Mouse (Mus musculus) forebrain, embryonic 16.5 days (tissue): Measurements from ENCODE around the gene Uggt1. TPM values are rescaled to one million over a fixed set of nuclear protein-coding genes. Genes with fewer than 3 reads are reported as not detected.

Experiments used
- ATAC-seq: fragments of 200-750 bp; cut with Nextera tagmentation; 2 replicates; pipeline ENCODE4 v1.8.0; 2017; ENCODE audit warnings: mild to moderate bottlenecking, moderate library complexity
- H3K27ac ChIP-seq: fragments of 300-500 bp; sonication (generic); 2 replicates; pipeline ENCODE4 v1.5.1; 2014; ENCODE audit warnings: low read length, control low read depth
- H3K27me3 ChIP-seq: fragments of 300-500 bp; sonication (generic); replicated peaks from 2 replicates; pipeline ENCODE4 v1.6.1; 2014; ENCODE audit warnings: low read length; ENCODE audit not compliant: control insufficient read depth, insufficient read depth
- H3K36me3 ChIP-seq: fragments of 300-500 bp; sonication (generic); 2 replicates; pipeline ENCODE4 v1.6.1; 2014; ENCODE audit not compliant: control insufficient read depth, insufficient read depth
- H3K4me1 ChIP-seq: fragments of 300-500 bp; sonication (generic); replicated peaks from 2 replicates; pipeline ENCODE4 v1.6.1; 2014; ENCODE audit warnings: low read length; ENCODE audit not compliant: control insufficient read depth, insufficient read depth
- H3K4me2 ChIP-seq: fragments of 300-500 bp; sonication (generic); 2 replicates; pipeline ENCODE4 v1.6.1; 2014; ENCODE audit warnings: mild to moderate bottlenecking, low read length, control low read depth
- H3K4me3 ChIP-seq: fragments of 300-500 bp; sonication (generic); replicated peaks from 2 replicates; pipeline ENCODE4 v1.5.1; 2014; ENCODE audit warnings: mild to moderate bottlenecking, low read length, control low read depth
- H3K9ac ChIP-seq: fragments of 300-500 bp; sonication (generic); replicated peaks from 2 replicates; pipeline ENCODE4 v1.6.1; 2014; ENCODE audit warnings: low read depth, low read length, control low read depth
- H3K9me3 ChIP-seq: fragments of 300-500 bp; sonication (generic); 2 replicates; pipeline ENCODE4 v1.6.1; 2016; ENCODE audit warnings: low read length; ENCODE audit not compliant: control insufficient read depth
- WGBS: fragments of 180-500 bp; shearing (Covaris S2); extraction: QIAGEN DNeasy Blood & Tissue Kit; methylation state at CpG from one replicate; pipeline ENCODE4 v1.1.7; 2014; 5-methylcytosine and 5-hydroxymethylcytosine counted together
- polyA plus RNA-seq: library from polyadenylated mRNA; unstranded; fragments of >200 nt; fragmentation: Nextera tagmentation; extraction: Ambion mirVana; gene quantifications from 2 replicates; pipeline ENCODE4 v1.2.1, GENCODE M21; 2015

The Uggt1 gene
- polyA plus RNA-seq, 1 experiment from 2014 or later, result 50.8 TPM

DNA sequence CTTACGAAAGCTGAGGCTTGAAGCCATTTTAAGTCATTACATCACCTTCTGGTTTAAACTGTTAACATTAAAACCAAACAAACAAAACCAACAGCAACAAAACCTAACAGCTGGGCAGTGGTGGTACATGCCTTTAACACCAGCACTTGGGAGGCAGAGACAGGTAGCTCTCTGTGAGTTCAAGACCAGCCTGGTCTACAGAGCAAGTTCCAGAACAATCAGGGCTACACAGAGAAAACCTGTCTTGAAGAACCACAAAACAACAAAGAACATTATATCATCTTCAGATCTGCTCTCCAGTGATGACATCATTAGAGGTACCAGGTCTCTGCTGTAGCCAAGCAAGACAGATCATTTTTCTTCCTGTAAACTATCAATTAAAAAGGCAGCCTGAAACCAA is 15.9 kb upstream of the Uggt1 start:
- H3K27ac ChIP-seq, result no peak overlapping the region
- no peak overlapping the region for H3K4me3 ChIP-seq
- peaks cover 4% of the 10 kb centered on the region; the same call in 1 of the 2 replicates for H3K9me3 ChIP-seq
- 89% methylated on average over 1 of the region's 1 CpGs for WGBS
- no peaks in the 10 kb centered on the region for H3K4me1 ChIP-seq
- no peak overlapping the region for H3K9ac ChIP-seq
- ATAC-seq, result no peak
- H3K27me3 ChIP-seq, result peaks cover 3% of the 10 kb centered on the region; the same call in 1 of the 2 replicates
- H3K36me3 ChIP-seq, result no peaks in the 10 kb centered on the region
- no peak overlapping the region for H3K4me2 ChIP-seq

DNA sequence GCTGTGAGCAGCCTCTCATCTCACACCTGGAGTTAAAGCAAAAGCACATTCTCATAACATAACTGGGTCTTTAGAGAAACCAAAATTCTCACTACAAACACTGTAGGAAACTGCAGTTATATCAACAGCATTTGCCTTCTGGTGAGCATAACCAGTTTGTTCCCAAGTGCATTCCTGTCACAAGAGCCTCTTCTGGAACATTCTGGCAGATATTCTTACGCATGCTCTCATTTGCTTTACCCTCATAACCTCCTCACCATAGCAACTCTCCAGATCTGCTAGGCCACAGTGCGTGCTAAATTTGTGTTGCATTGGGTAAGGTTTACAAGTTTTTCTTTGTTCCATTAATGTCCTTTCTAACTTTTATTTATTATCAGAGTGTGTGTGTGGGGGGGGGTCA is 14.8 kb upstream of the Uggt1 start:
- Histone ChIP-seq H3K9me3 (peaks cover 4% of the 10 kb centered on the region; the same call in 1 of the 2 replicates), H3K27me3 (peaks cover 3% of the 10 kb centered on the region; the same call in 1 of the 2 replicates), H3K4me2 (no peak overlapping the region), H3K4me1 (peaks cover 5% of the 10 kb centered on the region), H3K4me3 (no peak overlapping the region), H3K27ac (no peak overlapping the region), H3K9ac (no peak overlapping the region), H3K36me3 (no peaks in the 10 kb centered on the region)
- no peak for ATAC-seq
- WGBS, result 93% methylated on average over 2 of the region's 2 CpGs

DNA sequence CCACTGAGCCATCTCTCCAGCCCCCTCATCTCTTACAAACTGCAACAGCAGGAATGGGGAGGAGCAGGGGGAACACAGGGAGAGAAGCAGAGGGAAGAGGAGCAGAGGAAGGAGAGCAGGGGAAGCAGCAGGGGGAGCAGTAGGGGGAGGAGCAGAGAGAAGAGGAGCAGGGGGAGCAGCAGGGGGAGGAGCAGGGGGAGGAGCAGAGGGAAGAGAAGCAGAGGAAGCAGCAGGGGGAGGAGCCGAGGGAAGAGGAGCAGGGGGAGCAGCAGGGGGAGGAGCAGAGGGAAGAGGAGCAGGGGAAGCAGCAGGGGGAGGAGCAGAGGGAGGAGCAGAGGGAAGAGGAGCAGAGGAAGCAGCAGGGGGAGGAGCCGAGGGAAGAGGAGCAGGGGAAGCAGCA is 14.1 kb upstream of the Uggt1 start:
- no peaks in the 10 kb centered on the region for H3K36me3 ChIP-seq
- no peak overlapping the region for H3K4me3 ChIP-seq
- ATAC-seq, result no peak
- H3K9ac ChIP-seq, result no peak overlapping the region
- H3K9me3 ChIP-seq, result peaks cover 4% of the 10 kb centered on the region; the same call in 1 of the 2 replicates
- no peak overlapping the region for H3K27ac ChIP-seq
- H3K27me3 ChIP-seq, result peaks cover 3% of the 10 kb centered on the region; the same call in 1 of the 2 replicates
- 39% methylated on average over 2 of the region's 2 CpGs for WGBS
- H3K4me1 ChIP-seq, result peaks cover 5% of the 10 kb centered on the region
- H3K4me2 ChIP-seq, result no peak overlapping the region

DNA sequence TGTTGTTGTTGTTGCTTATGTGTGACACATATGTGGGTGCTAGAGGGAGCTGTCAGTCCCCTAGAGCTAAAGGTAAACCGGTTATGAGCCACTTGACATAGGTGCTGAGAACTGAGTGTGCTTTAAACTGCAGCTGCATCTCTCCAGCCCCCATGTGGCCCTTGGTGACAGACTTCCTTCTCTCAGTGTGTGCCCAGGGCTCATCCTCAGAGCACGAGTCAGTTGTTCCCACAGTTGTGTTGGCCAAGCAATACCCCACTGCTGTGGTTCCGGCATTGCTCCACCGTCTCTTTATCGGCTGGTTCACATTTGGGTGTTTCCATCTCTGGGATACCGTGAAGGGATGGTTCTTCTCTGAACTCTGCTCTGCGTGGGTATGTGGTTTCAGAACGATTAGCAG is 12.8 kb upstream of the Uggt1 start:
- ATAC-seq, result no peak
- Histone ChIP-seq H3K27ac (no peak overlapping the region), H3K36me3 (no peaks in the 10 kb centered on the region), H3K27me3 (peaks cover 3% of the 10 kb centered on the region; the same call in 1 of the 2 replicates), H3K4me1 (peaks cover 5% of the 10 kb centered on the region), H3K9me3 (peaks cover 4% of the 10 kb centered on the region; the same call in 1 of the 2 replicates), H3K9ac (no peak overlapping the region), H3K4me3 (no peak overlapping the region), H3K4me2 (no peak overlapping the region)
- 89% methylated on average over 8 of the region's 8 CpGs for WGBS

DNA sequence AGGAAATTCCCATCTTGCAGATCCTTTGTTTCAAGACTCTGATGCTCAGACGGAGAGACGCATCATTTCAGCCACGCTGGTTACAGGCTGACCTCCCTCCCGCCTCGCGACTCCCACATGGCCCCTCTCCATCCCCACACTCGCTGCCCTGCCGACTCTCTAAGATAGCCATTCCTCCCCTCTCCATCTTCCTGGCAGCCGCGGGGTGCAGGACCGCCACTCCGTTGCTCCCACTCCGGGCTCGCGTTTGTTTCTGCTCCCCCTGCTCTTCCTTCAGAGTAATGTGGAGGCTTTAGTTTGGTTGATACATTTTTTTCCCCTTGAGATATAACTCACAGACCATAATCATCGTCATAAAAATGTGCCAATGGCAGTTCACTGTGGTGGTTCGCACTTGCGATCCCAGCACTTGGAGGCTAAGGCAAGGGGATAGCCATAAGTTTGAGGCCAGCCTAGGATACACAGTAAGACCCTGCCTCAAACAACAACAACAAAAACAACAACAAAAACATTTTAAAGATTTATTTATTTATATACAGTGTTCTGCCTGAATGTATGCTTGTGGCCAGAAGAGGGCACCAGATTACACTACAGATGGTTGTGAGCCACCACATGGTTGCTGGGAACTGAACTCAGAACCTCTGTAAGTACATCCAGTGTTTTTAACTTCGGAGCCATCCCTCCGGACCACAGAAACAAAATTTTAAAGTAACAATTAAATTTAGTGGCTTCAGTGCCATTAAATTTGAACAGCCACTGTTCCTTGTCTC is 11.5 kb upstream of the Uggt1 start:
- H3K9me3 ChIP-seq, result peaks cover 4% of the 10 kb centered on the region; the same call in 1 of the 2 replicates
- WGBS, result 28% methylated on average over 20 of the region's 20 CpGs
- no peak overlapping the region for H3K27ac ChIP-seq
- H3K4me2 ChIP-seq, result peak overlapping the region; percentile 19; the same call in 1 of the 2 replicates
- no peak overlapping the region for H3K4me3 ChIP-seq
- peaks cover 3% of the 10 kb centered on the region; the same call in 1 of the 2 replicates for H3K27me3 ChIP-seq
- no peaks in the 10 kb centered on the region for H3K36me3 ChIP-seq
- H3K9ac ChIP-seq, result no peak overlapping the region
- ATAC-seq, result no peak
- peaks cover 7% of the 10 kb centered on the region for H3K4me1 ChIP-seq

DNA sequence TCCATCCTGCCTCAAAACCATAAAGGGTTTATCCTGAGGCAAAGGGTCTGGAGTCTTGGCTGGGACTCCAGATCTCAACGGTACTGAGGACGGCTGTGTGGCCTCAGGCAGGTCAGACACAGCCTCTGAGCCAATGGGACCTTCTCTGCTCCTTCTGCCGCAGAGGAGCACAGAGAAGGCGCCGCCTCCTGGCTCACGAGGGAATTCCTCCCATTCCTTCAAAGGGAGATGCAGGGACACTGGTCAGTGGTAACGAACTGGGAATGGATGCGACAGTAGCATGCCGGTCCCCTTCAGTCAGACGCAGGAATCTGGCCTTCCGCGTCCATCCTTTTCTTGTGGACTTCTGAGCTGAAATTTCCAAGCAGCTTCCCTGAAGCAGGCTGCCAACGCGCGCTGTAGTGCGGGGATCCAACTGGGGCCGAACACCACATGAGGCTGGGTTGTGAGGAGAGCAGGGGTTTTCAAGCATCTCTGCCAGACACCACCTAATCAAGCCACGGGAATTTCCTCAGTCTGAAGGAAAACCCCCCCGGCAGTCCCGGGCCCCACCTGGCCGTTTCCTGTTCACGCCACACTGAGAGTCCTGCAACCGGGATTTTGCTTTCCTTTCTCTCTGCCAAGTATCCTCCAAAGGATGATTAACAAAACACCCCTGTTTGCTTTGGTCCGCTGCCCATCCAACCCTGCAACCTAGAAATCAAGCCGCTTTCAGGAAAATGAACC is 10.3 kb upstream of the Uggt1 start:
- Histone ChIP-seq H3K9ac (peak overlapping the region; percentile 49), H3K27ac (no peak overlapping the region), H3K27me3 (peaks cover 3% of the 10 kb centered on the region; the same call in 1 of the 2 replicates), H3K4me2 (peak overlapping the region; percentile 42), H3K4me1 (peaks cover 7% of the 10 kb centered on the region), H3K9me3 (peaks cover 4% of the 10 kb centered on the region; the same call in 1 of the 2 replicates), H3K4me3 (peak overlapping the region; percentile 26), H3K36me3 (no peaks in the 10 kb centered on the region)
- no peak; the same call in 1 of the 2 replicates for ATAC-seq
- 4% methylated on average over 25 of the region's 25 CpGs for WGBS

DNA sequence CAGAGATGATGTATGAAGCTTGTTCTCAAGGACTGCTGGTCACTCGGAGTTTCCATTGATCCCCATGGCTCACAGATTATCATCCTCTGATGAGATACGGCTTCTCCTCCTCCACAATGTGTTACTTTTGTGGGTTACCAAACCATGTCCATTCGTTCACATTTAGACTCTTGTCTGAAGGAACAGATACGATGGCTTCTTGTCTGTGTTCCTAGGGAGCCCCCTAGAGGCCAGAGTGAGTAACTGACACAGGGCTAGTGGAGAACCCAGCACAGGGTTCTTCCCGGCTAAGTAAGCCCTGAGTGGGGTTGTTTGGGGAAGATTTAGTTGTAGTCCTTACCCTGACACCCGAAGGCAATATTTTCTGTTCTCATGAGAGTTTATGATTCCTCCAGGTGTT is 8.3 kb upstream of the Uggt1 start:
- H3K9me3 ChIP-seq, result peaks cover 4% of the 10 kb centered on the region; the same call in 1 of the 2 replicates
- ATAC-seq, result peak; percentile 77
- peaks cover 7% of the 10 kb centered on the region for H3K4me1 ChIP-seq
- no peak overlapping the region for H3K9ac ChIP-seq
- no peak overlapping the region for H3K4me2 ChIP-seq
- H3K4me3 ChIP-seq, result no peak overlapping the region
- no peak overlapping the region for H3K27ac ChIP-seq
- 6% methylated on average over 6 of the region's 6 CpGs for WGBS
- no peaks in the 10 kb centered on the region for H3K36me3 ChIP-seq
- H3K27me3 ChIP-seq, result peaks cover 3% of the 10 kb centered on the region; the same call in 1 of the 2 replicates

DNA sequence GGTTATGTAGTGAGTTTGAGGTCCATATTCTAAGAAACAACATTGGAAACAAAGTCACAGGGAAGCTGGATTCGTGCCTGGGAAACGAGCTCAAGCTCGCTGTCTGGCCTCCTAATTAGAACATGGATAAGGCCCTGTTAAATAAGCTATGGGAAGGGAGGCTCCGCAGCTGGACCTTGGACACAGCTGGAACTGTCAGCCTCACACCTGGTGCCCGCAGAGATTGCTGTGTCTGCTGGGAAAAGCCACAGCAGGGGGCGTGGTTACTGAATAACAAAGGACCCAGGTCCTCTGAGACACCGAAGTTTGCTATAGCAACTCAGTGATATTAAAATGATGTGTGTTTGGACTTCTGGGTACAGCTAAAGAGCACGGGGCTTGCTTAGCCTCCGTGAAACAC is 6.9 kb upstream of the Uggt1 start:
- H3K4me1 ChIP-seq, result peaks cover 7% of the 10 kb centered on the region
- WGBS, result 2% methylated on average over 9 of the region's 9 CpGs
- no peak overlapping the region for H3K4me2 ChIP-seq
- H3K27me3 ChIP-seq, result peaks cover 3% of the 10 kb centered on the region; the same call in 1 of the 2 replicates
- no peaks in the 10 kb centered on the region for H3K36me3 ChIP-seq
- H3K9ac ChIP-seq, result no peak overlapping the region
- H3K9me3 ChIP-seq, result peaks cover 2% of the 10 kb centered on the region; the same call in 1 of the 2 replicates
- no peak overlapping the region for H3K27ac ChIP-seq
- ATAC-seq, result no peak
- no peak overlapping the region for H3K4me3 ChIP-seq

DNA sequence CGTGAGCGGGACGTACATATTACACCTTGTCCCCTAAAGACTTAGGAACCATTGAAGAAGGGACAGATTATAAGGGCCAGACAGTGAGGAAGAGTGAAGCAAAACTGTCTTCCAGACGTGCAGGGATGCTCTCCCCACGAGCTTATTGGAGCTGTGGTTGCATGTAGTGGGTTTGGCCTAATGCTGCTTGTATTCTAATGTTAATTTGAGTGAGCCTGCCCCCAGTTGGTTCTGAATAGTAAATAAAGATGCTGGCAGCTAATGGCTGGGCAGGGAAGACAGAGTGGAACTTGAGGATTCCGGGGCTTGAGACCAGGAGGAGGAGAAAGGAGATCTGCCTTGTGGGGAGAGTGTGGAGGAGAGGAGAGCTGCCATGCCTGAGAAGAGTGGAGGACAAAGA is 2.2 kb upstream of the Uggt1 start:
- H3K4me3 ChIP-seq, result no peak overlapping the region
- H3K9me3 ChIP-seq, result no peaks in the 10 kb centered on the region
- no peaks in the 10 kb centered on the region for H3K36me3 ChIP-seq
- H3K4me1 ChIP-seq, result peaks cover 11% of the 10 kb centered on the region
- no peak overlapping the region for H3K27ac ChIP-seq
- H3K27me3 ChIP-seq, result no peaks in the 10 kb centered on the region
- H3K4me2 ChIP-seq, result no peak overlapping the region
- H3K9ac ChIP-seq, result no peak overlapping the region
- no peak for ATAC-seq
- 45% methylated on average over 6 of the region's 6 CpGs for WGBS
